Mouse (Mus musculus) left cerebral cortex, postnatal 10 days (tissue): ENCODE measurements around the gene Spaca6. TPM values are rescaled to one million over a fixed set of nuclear protein-coding genes. Genes with fewer than 3 reads are reported as not detected.
A peak's percentile ranks its signal among the peaks of the same experiment; 100 is the strongest.

Experiments used
- DNase-seq, 2 experiments: peaks; one replicate each; pipeline ENCODE4 v3.0.0; 2021 to 2022; ENCODE audit warnings: low spot score in 2 of 2, mixed read lengths in 1 of 2; ENCODE audit errors: extremely low spot score in 1 of 2
- intact Hi-C: fragments of 180-260 bp; cut with DNase I; formaldehyde crosslinking; loops from one replicate; pipeline ENCODE4 v1.15.1; 2025
- total RNA-seq, 2 experiments: library from RNA; stranded (reverse); gene quantifications; 2 replicates each; pipeline ENCODE4 v1.2.3; 2021

Gene Spaca6
- total RNA-seq: 10 to 100 TPM; 80.5 to 82.2 TPM

- intact Hi-C loops: no loop called here
- DNase-seq: peak; percentile 85 to 97
Observed at GRCm38 (mm10) chr17:17826751-17827657, at the start of gene Spaca6. Gene Spaca6, plus strand, starts transcription at chr17:17827158.

- DNase-seq: no peak
- intact Hi-C loops: no loop called here
Observed at GRCm38 (mm10) chr17:17790866-17791630, 35.9 kb upstream of the Spaca6 start.

GRCm38 (mm10) chr17:17792578-17792977 is 34.4 kb upstream of the Spaca6 start:
- DNase-seq: peak; percentile 20 to 29
- intact Hi-C loops: no loop called here

GRCm38 (mm10) chr17:17795527-17795926 is 31.4 kb upstream of the Spaca6 start:
- no peak for DNase-seq
- intact Hi-C loops: no loop called here

- DNase-seq: no peak
- intact Hi-C loops: no loop called here
Observed at GRCm38 (mm10) chr17:17823612-17824336, 3.2 kb upstream of the Spaca6 start.

- peak in 1 of 2 experiments; percentile 67 for DNase-seq
- intact Hi-C loops: no loop called here
Observed at GRCm38 (mm10) chr17:17825921-17826591, 902 bp upstream of the Spaca6 start.

- peak; percentile 42 to 87 for DNase-seq
- intact Hi-C loops: no loop called here
Observed at GRCm38 (mm10) chr17:17827658-17828190, 766 bp downstream of the Spaca6 start.

GRCm38 (mm10) chr17:17828191-17828981 is 1.4 kb downstream of the Spaca6 start:
- intact Hi-C loops: no loop called here
- peak in 1 of 2 experiments; percentile 79 for DNase-seq

GRCm38 (mm10) chr17:17829052-17829785 is 2.3 kb downstream of the Spaca6 start:
- DNase-seq: peak in 1 of 2 experiments; percentile 44
- intact Hi-C loops: no loop called here

GRCm38 (mm10) chr17:17829816-17830535 is 3.0 kb downstream of the Spaca6 start:
- DNase-seq: peak in 1 of 2 experiments; percentile 47
- intact Hi-C loops: no loop called here

- intact Hi-C loops: no loop called here
Observed at GRCm38 (mm10) chr17:17830731-17831130, 3.8 kb downstream of the Spaca6 start.

GRCm38 (mm10) chr17:17834896-17835295 is 7.9 kb downstream of the Spaca6 start:
- DNase-seq: no peak
- intact Hi-C loops: no loop called here

More at GRCm38 (mm10) chr17:17830731-17831130, 3.8 kb downstream of the Spaca6 start:
- no peak for DNase-seq

- no peak for DNase-seq
- intact Hi-C loops: no loop called here
Observed at GRCm38 (mm10) chr17:17836101-17836500, 9.1 kb downstream of the Spaca6 start.

GRCm38 (mm10) chr17:17837426-17837825 is 10.5 kb downstream of the Spaca6 start:
- DNase-seq: peak in 1 of 2 experiments; percentile 59
- intact Hi-C loops: no loop called here

GRCm38 (mm10) chr17:17837919-17838701 is 11.2 kb downstream of the Spaca6 start:
- intact Hi-C loops: no loop called here
- peak; percentile 93 to 97 for DNase-seq

GRCm38 (mm10) chr17:17839276-17839675 is 12.3 kb downstream of the Spaca6 start:
- DNase-seq: no peak
- intact Hi-C loops: no loop called here
